Mouse (Mus musculus) liver (tissue): ENCODE measurements at regions not wholly inside any gene's neighbourhood (a gene's known extent, or its start where the extent isn't known, plus 50 kb on each side); places are given as distances from the start of the nearest gene placed in this dataset.
"Not testable (repeated sequence)": the region's sequence is repeated elsewhere in the genome, so short reads cannot be mapped to it uniquely, and the experiment has no call there.

ENCODE experiments used
- DNase-seq: peaks from one replicate; pipeline ENCODE4 v3.0.0-alpha.2; 2020; ENCODE audit warnings: mixed read lengths

- no peak for DNase-seq
Observed at GRCm38 (mm10) chr9:33533101-33533810, 897.2 kb downstream of the Ets1 start.

GRCm38 (mm10) chr9:33543301-33543700, 907.3 kb downstream of the Ets1 start:
- no peak for DNase-seq

GRCm38 (mm10) chr9:33546126-33546737, 910.2 kb downstream of the Ets1 start:
- no peak for DNase-seq

- no peak for DNase-seq
Observed at GRCm38 (mm10) chr9:33549395-33549794, 913.4 kb downstream of the Ets1 start.

- DNase-seq, result no peak
Observed at GRCm38 (mm10) chr9:33571990-33572389, 913.7 kb upstream of the Kirrel3 start.

GRCm38 (mm10) chr9:33611511-33611910, 874.2 kb upstream of the Kirrel3 start:
- DNase-seq, result no peak

- no peak for DNase-seq
Observed at GRCm38 (mm10) chr9:33624378-33624777, 861.3 kb upstream of the Kirrel3 start.

GRCm38 (mm10) chr9:33629731-33630473, 855.8 kb upstream of the Kirrel3 start:
- no peak for DNase-seq

GRCm38 (mm10) chr9:33662978-33663377, 822.7 kb upstream of the Kirrel3 start:
- DNase-seq, result no peak

- DNase-seq, result no peak
Observed at GRCm38 (mm10) chr9:33681129-33681528, 804.6 kb upstream of the Kirrel3 start.

- DNase-seq, result no peak
Observed at GRCm38 (mm10) chr9:33691731-33692130, 794.0 kb upstream of the Kirrel3 start.

- DNase-seq, result no peak
Observed at GRCm38 (mm10) chr9:33717614-33718013, 768.1 kb upstream of the Kirrel3 start.

- DNase-seq, result no peak
Observed at GRCm38 (mm10) chr9:33724811-33725210, 760.9 kb upstream of the Kirrel3 start.

GRCm38 (mm10) chr9:33728058-33728457, 757.6 kb upstream of the Kirrel3 start:
- not testable (repeated sequence) for DNase-seq

GRCm38 (mm10) chr9:33760701-33761100, 725.0 kb upstream of the Kirrel3 start:
- no peak for DNase-seq

- no peak for DNase-seq
Observed at GRCm38 (mm10) chr9:33766235-33766634, 719.5 kb upstream of the Kirrel3 start.

GRCm38 (mm10) chr9:33769811-33770210, 715.9 kb upstream of the Kirrel3 start:
- DNase-seq, result no peak

GRCm38 (mm10) chr9:33774178-33774577, 711.5 kb upstream of the Kirrel3 start:
- no peak for DNase-seq

GRCm38 (mm10) chr9:33790617-33791016, 695.1 kb upstream of the Kirrel3 start:
- no peak for DNase-seq

GRCm38 (mm10) chr9:33800250-33800649, 685.4 kb upstream of the Kirrel3 start:
- no peak for DNase-seq

- DNase-seq, result no peak
Observed at GRCm38 (mm10) chr9:33800763-33801162, 684.9 kb upstream of the Kirrel3 start.

- no peak for DNase-seq
Observed at GRCm38 (mm10) chr9:33814739-33815368, 670.8 kb upstream of the Kirrel3 start.
